Mouse (Mus musculus) heart, adult 2 months (tissue): ENCODE results near the gene Sept9.

Experiments
- CTCF ChIP-seq: fragments of 200-600 bp; IDR thresholded peaks from 2 replicates; pipeline ENCODE4 v1.8.1; 2022; ENCODE audit warnings: antibody characterized with exemption, mild to moderate bottlenecking, moderate library complexity
- EP300 ChIP-seq: fragments of 200-500 bp; IDR thresholded peaks from 2 replicates; pipeline ENCODE4 v1.6.1; 2011; ENCODE audit warnings: low read depth, low read length, control low read depth; ENCODE audit not compliant: insufficient read depth
- POLR2A ChIP-seq: fragments of 200-500 bp; IDR thresholded peaks from 2 replicates; pipeline ENCODE4 v1.6.1; 2011; ENCODE audit warnings: mild to moderate bottlenecking, low read depth, low read length, control low read depth; ENCODE audit not compliant: insufficient read depth

DNA sequence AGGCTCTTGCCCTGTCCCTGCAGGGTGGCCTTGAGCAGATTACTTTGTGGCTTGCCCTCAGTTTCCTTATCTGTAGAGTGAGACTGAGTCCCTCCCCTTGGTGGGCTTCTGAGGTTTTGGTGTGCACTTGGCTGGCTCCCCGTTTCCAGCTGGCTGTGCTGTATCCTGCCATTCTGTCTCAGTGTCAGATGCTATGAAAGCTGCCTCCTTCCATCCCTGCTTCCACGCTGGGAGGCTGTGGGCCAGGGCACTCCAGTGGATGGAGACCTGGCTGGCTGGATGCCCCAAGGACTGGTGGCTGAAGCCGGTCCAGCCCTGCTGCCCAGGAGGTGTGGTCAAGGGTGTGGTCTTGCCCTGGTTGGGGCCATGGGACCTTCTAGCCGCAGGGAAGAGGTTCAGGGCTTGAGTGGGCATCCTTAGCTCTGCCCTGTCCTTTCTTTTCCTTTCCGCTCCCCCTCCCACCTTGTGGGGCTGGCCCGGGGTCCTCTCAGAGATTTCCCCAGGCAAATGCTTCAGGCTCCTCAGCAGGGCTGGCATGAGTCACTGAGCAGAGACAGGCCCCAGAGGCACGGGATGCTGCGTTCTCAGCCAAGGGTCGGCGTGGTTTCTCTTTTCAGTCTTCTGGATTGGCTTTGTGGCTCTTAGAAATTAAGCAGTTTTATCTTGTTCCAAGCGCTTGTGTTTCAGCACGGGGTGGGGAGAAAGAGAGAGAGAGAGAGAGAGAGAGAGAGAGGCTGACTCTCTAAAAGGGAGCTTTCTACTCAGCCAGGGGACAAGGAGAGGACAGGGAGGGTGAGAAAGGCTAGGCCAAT is 35.8 kb downstream of the Sept9 start:
- TF ChIP-seq POLR2A (no peak), CTCF (no peak), EP300 (no peak)
